Mouse (Mus musculus) hematopoietic stem cell, adult 5-6 weeks (primary cell): ENCODE measurements around the gene Ddx43. TPM values are rescaled to one million over a fixed set of nuclear protein-coding genes. Genes with fewer than 3 reads are reported as not detected.
A peak's percentile ranks its signal among the peaks of the same experiment; 100 is the strongest.

ENCODE experiments used
- ATAC-seq, 2 experiments: fragments of 125-278 bp in 1 of 2; replicated peaks in 1 of 2; 2 replicates each; pipeline ENCODE4 v1.8.0; 2016 to 2017; ENCODE audit warnings: inconsistent platforms in 2 of 2, mild to moderate bottlenecking in 2 of 2, moderate number of reproducible peaks in 2 of 2, low read depth in 1 of 2, moderate TSS enrichment in 1 of 2; ENCODE audit not compliant: low FRiP score in 2 of 2, poor library complexity in 2 of 2, severe bottlenecking in 2 of 2, insufficient read depth in 1 of 2, low TSS enrichment in 1 of 2
- total RNA-seq: library from RNA; stranded (forward); fragments of 172-1452, 232-1000 nt; gene quantifications from 2 replicates; pipeline ENCODE4 v1.2.3, GENCODE M21; 2017

The Ddx43 gene
- total RNA-seq, 1 experiment from 2014 or later: 1.4 TPM

DNA sequence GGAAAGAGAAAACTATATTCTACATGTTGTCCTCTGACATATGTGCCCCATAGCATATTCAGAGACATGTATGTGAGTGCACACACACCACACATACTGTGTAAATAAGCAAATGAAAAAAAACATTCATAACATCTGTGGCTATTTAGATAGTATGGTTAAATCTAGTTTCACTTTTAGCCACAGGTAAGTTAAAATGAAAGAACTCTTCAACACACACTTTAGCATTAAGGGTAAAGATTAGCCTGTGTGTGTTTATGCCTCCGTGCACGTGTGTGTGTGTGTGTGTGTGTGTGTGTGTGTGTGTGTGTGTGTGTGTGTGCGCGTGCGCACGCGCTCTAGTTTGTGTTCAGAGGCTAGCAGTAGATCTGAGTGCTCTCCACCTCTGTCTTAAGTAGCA, 6.0 kb downstream of the Ddx43 start:
- no peak for ATAC-seq

DNA sequence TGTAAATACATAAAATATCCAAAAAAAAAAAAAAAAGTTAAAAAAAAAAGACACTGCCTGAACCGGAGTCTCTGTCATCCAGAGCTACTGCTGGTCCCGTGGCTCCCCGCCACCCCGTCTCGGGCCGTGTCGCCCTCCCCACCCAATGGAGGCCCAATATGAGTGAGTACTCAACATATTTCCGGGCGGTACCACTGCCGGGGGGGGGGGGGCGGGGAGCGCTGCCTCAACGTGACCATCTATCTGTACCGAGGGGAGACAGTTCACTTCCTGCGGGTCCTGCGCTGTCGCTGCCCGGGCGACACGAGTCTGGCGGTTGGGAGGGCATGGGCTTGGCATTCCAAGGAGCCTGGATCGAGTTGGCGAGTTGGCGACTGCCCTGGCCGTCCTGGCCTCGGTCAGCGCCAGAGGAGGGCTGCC, 31.8 kb downstream of the Ddx43 start:
- peak in 1 of 2 experiments; percentile 37; a peak in 1 of 4 replicates for ATAC-seq

DNA sequence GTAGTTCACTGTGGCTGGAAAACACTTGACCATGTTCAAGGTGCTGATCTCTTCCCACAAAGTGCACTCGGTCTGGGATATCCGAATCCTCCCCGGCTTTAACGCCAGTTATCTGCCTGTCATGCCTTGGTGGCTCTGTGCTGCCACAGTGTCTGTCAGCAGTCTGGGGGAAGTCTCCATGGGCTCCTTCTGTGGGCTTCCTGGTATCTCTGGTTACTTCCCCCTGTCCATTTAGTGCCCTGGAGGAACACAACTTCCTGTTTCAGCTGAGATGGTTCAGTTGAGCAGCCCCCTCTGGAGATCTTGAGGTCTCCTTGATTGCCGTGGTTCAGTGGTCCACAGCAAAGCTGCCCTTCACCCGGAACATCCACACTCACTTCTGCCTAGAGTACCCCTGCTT, 32.6 kb downstream of the Ddx43 start:
- ATAC-seq: peak; percentile 79

DNA sequence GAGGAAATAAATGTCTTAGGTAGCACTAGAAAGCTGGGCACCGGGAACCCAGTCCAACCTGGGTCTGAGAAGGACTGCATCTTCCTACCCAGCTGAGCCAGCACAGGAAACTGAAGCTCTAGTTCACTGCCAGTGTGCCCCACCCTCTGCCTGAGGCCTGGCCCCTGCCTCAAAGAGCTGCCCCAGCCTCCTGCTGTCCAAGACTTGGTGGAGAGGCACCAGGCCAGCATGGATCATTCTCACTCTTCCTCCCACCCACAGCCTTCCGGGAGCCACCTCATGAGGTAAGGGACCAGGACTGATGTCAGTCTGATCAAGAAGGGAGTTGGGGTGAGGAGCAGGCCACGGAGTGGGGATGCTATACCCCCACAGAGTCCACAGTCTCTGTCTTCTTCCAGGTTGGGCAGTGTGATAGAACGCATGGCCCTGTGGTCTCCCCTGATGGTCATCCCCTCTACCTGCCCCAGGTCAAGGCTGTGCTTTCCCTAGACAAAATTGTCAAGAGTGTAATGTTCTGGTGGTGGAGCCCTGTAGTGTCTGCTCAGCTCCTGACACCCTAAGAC, 33.4 kb downstream of the Ddx43 start:
- ATAC-seq: 0 out of 4 replicates have a peak, but pooled peaks of 1 of the 2 experiments have one; percentile 23

DNA sequence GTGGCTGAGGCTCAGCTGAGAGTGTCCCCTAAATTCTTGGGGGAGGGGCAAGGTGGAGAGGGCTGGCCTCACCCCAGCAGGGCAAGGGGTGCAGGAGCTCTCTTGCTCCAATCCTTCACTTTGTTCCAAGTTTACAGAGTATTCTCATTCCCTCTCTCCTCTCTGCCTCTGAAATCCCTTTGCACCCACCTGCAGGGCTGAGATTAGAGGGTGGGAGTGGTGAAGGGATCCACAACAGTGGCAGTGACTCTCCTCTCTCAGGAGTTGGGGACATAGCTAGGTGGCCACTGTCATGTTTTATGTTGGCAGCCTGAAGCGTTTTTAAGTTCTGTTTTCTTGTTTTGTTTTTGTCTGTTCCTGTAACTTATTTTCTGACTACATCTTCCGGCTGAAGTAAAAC, 34.0 kb downstream of the Ddx43 start:
- ATAC-seq: no peak

DNA sequence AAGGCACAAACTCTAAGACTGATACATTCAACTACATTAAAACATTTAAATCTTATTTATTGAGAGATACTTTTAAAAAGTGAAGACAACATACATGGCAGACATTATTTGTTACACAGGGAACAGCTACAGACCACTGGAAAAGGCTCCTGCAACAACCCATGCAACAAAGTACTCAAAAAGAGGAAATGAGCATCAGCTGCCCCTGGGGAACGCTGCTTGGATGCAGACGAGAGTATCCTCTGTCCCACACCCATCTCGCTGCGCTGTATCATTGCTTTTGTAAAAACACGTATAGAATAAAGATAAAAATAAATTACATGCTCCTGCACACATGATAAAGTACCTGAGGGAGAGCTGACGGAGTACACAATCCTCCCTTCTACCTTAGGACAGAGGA, 34.9 kb downstream of the Ddx43 start:
- no peak for ATAC-seq

DNA sequence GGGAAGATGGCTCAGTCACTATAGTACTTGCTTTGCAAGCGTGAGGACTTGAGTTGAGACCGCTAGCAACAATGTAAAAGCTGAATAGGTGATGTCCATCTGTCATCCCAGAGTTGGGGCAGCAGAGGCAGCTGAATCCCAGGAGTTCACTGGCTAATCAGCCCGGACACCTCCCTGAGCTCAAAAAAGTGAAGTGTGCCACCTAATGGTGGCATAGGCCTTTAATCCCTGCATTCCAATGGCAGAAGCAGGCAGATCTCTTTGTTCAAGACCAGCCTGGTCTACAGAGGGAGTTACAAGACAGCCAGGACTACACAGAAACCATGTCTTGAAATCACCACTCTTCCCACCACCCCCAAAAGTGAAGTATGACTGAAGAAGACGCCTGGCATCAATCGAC, 36.9 kb downstream of the Ddx43 start:
- ATAC-seq: no peak

DNA sequence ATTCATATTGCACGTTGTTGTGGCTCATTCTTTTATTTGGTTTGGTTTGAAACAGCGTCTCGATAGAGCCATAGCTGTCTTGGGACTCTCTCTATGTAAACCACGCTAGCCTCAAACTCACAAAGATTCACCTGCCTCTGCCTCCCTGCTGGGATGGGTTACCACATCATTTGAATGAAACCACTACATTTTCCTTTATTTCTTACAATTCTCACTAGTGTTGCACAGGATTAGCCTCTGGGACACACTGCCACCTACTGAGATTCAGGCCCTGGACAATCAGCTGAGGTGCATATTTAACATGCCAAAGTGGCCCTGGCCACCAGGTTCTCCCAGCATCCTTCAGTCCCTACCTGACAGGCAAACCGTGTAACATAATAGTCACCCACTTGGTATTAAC, 43.8 kb downstream of the Ddx43 start:
- ATAC-seq: no peak

DNA sequence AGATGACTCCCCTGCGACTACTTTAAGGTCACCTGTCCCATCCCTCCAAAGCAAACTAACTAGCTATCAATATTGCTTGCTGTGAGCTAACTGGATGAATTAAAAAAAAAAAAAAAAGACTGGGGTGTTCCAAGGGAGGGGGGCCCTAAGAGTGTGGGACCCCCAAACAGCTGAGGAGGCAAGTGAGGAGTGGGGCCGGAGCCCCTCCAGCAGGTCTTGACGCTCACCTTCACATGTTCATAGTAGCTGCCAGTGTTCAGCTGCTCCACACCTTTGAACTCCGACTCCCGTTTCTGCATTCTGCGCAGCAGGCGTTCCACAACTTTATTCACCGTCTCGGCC, 46.6 kb downstream of the Ddx43 start:
- ATAC-seq: no peak

DNA sequence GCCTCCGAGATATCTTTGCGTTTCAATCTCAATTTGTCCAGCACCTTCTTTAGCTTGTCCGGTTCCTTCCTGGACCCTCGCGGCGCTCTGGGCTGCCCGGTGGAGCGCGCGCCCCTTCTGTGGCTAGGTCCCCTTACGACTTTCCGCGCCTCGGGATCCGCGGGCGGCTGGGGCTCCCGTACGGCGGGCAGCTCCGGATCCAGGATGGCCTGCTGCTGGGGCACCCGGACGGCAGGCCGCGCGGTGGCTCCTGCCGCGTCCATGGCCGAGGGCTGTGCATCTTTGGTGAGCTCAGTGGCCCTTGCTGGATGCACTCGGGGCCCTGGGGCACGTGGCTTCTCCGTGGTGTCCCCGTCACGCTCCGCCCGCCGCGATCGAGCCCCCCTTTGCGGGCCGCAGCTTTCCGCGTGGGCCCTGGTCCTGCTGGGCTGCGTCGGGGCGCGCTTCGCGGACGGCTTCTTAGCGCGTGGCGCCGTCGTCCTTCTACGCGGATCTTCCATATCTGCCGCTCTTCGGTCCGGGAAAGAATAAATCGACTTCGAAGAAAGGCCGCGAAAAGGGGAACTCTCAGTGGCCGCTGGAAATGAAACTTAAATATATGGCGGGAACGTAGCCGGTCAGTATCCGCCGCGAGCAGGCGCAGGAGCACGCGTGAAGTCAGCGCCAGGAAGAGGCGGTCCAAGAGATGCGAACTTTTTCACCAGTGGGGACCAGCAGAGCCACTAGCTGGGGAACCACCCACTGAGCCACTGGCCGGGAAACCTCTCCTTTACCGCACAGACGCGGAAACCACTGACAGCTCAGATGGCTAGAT, 47.2 kb downstream of the Ddx43 start, which contains the start of gene Cgas:
Gene Cgas (minus strand): TSS at position 659 of the 814 bp plus-strand sequence.
- peak; percentile 68 to 86 for ATAC-seq

DNA sequence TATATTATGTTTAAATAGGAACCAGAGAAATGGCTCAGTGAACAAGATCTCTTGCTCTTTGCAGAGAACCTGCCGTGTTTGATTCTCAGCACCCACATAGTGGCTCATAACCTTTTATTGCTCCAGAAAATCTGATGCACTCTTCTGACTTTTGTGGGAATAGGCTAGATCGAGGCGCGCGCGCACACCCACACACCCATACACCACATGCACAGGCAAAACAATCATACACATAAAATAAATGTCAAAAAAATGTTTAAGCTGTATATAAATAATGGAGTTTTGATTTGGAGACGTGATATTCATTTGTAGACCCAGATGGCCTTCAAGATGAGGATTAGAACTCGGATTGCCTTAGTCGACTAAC, 52.0 kb downstream of the Ddx43 start:
- no peak for ATAC-seq

DNA sequence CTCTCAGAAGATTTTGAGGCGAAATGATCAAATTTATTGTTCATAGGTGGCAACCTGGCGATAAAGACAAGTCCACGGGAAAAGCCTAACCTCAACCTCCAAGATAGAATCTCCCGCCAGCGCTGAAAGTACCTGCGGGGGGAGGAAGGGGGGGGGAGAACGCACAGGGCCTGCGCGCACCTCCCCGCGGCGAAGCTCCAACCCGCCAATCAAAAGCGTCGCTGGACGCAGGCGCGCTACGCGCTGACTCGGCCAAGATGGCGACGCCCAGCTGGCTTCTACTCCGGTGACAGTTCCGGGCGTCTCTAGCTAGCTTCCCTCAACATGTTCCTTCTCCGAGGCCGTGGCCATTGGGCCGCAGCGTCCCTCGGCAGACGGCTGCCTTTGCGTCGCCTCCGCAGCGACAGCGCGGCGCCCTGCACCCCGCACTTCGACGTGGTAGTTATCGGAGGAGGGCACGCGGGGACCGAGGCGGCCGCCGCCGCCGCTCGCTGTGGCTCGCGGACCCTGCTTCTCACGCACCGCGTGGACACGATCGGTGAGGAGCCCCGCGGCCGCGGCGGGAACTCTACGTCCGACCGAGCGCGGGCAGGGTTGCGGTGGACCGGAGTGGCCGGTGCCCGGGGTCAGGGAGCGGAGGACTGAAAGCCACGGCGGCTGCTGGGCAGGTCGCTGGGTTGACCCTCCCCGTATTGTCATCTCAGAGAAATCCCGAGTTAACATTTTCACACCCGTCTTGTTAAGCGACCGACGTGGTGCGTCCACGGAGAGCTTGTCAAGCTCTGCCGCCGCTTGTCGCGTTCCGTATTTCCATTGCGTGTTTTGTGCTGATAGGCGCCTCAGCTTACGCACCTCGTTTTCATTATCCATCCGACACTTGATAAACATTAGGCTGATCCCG, 52.6 kb downstream of the Ddx43 start, which contains the start of the genes Mto1 and Gm17324:
Gene Mto1 (plus strand): TSS at position 236 of the 901 bp plus-strand sequence.
Gene Gm17324 (minus strand): TSS at position 814 of the 901 bp plus-strand sequence.
- ATAC-seq: peak; percentile 71 to 82

DNA sequence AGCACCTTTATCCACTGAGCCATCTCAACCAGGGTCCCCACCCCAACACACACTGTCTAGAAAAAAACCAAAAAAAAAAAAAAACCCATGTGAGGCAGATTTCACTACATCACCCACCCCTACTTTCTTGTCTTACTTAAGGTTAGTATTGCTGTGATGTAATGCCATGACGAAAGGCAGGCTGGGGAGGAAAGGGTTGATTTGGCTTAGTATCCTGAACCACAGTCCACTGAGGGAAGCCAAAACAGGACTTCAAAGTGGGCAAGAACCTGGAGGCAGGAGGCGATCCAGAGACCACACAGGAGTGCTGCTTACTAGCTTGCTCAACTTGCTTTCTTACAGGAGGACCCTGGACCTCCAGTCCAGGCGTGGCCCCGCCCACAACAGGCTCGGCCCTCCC, 54.8 kb downstream of the Ddx43 start:
- ATAC-seq: no peak

DNA sequence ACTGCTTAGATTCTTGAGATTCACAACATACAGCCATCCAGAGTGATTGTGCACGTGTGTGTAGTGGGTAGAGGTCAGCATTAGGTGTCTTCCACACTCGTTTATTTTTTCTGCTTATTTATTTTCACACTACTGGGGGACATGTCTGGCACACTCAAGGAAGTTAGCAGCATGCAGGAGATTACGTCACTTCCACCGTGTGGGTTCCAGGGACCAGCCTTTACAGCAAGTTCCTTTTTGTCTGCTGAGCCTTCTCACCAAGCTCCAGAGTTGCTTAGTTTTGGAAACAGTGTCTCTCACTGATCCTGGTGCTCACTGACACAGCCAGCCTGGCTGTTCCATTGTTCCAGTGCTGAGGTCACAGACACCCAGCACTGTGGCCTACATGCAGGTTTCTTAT, 55.8 kb downstream of the Ddx43 start:
- peak; percentile 82 to 90 for ATAC-seq

DNA sequence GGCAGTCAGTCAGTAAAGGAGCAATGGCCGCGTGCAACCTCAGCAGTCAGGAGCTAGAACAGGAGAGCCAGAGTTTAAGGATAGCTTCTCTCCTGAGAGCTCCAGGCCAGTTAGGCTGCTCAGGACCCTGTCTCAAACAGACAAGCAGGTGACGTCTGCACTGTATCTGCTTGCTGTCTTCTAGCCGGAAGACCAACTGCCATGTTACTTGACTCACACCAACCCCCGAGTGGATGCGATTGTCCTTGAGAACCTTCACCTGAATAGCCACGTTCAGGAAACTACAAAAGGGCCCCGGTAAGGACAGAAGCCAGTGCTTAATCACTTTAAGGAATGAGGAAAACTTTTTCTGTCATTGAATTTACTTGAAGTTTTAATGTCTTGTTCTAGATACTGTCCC, 61.4 kb downstream of the Ddx43 start:
- no peak for ATAC-seq

DNA sequence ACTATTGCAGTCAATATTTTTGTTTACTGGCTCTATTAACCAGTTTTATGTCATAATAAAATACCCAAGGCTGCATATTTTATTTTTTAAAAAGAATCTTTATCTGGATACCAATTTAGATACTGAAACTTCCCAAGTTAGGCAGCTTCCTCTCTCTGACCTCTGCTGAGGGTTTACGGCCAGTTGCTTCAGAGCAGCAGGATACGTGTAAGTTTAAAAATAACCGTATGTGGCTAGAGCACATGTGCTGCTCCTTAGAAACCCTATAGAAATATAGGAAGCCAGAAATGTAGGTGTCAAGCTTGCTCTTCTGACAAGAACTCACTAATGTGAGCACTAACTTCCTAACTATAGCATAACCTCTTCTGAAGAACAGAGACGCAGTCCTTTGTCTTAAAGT, 67.8 kb downstream of the Ddx43 start:
- no peak; a peak in 1 of 4 replicates for ATAC-seq

DNA sequence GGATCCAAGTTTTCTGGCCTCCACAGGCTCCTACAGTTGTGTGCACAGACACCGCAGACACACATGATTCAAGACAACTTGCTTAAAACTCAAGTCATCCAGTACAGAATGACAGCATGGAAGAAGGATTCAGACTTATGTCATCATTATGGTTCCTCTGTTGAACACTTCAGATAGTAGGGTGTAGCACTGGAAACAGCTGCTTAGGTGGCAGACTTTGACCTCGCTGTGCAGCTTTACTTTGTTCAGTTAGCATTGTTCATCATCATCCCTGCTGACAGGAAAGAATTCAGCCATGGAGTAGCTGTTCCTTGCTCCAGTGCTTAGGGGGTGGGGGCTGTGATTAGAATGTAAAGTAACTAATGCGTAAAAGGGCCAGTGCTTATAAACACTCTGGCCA, 70.1 kb downstream of the Ddx43 start:
- ATAC-seq: no peak
